Mouse (Mus musculus): ENCODE measurements around the gene Nudt7. TPM values are rescaled to one million over a fixed set of nuclear protein-coding genes. Genes with fewer than 3 reads are reported as not detected.

Nudt7 gene
- polyA plus RNA-seq, 1 experiment from 2014 or later, result 11.2 TPM

DNA sequence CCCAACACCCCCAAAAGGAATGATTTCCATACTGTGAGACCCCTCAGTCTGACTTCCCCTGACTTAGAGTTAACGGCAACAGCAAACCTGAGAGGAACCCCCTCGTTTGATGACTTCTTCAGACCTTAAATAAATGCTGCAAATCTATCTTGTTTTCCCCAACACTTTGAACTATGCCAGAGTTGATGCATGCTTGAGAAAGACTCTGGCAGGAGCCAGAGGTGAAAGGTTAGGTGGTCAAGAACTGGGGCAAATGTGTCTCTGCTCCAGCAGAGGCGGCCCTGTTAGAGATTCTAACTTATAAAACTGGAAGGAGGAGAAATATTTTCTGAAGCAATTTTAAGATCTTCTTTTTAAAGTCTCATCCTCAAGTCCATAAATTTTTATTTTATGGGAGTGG, 26.3 kb downstream of the Nudt7 start:
- Histone ChIP-seq H3K4me3 (no peak overlapping the region), H3K9me3 (replicated peaks) (no peaks in the 10 kb centered on the region), H3K4me1 (peaks cover 10% of the 10 kb centered on the region), H3K27me3 (ENCODE audit: low read depth, poor library complexity, severe bottlenecking) (no peaks in the 10 kb centered on the region), H3K36me3 (no peaks in the 10 kb centered on the region), H3K27ac (replicated peaks) (no peak overlapping the region)
- no peak for DNase-seq (ENCODE audit: low spot score)
- WGBS, result 82% methylated on average over 3 of the region's 3 CpGs

DNA sequence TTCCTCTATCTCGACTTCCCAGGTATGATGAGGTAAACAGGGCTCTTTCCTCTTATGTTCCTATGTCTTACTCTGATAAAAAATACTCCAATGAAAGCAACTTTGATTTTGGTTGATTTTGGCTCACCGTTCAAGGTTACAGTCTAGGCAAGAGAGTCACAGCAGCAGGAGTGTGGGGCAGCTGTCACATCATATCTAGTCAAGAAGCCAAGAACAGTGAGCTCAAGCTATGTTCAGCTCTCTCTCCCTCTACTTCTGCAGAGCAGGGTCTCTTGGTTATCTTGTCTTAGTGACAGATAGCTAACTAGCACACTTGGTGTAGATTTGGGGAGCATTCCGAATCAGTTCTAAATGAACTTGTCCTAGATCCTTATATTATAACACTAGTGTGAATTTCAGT, 30.5 kb downstream of the Nudt7 start:
- no peaks in the 10 kb centered on the region for H3K9me3 ChIP-seq (replicated peaks)
- no peak overlapping the region for H3K4me3 ChIP-seq
- H3K4me1 ChIP-seq, result peaks cover 21% of the 10 kb centered on the region
- WGBS, result 85% methylated on average over 3 of the region's 3 CpGs
- DNase-seq (ENCODE audit: low spot score), result no peak
- no peaks in the 10 kb centered on the region for H3K27me3 ChIP-seq (ENCODE audit: low read depth, poor library complexity, severe bottlenecking)
- H3K27ac ChIP-seq (replicated peaks), result no peak overlapping the region
- H3K36me3 ChIP-seq, result no peaks in the 10 kb centered on the region

DNA sequence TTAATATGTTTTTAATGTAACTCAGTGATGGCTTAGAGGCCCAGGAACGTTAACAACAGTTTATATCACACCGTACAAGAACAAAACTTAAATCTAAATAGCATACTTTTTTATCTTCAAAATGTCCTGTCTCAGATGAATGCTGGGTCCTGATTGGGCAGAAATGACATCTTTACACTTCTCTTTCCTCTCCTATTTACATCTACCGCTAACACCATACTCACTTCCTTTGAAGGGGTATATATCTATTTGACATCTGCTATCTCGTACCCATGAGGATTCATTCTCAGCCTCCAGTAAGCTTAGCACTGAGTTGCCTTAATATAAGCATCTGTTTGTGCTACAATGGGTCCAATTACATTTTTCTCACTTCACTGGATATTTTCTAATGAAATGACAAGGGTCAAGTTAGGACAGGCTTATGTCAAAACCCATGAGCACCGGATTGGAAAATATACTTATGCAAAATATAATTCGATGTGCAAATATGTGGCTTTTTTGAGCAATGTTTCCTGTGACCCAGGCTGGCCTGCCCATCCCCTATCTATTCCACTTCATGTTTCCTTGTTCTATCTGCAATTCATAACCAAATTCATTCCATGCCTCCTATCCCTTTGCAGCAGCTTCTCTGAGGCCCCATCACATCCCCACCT, 31.2 kb downstream of the Nudt7 start:
- no peaks in the 10 kb centered on the region for H3K36me3 ChIP-seq
- H3K27me3 ChIP-seq (ENCODE audit: low read depth, poor library complexity, severe bottlenecking), result no peaks in the 10 kb centered on the region
- 90% methylated on average over 6 of the region's 6 CpGs for WGBS
- H3K4me1 ChIP-seq, result peaks cover 21% of the 10 kb centered on the region
- H3K9me3 ChIP-seq (replicated peaks), result no peaks in the 10 kb centered on the region
- H3K4me3 ChIP-seq, result no peak overlapping the region
- no peak for DNase-seq (ENCODE audit: low spot score)
- H3K27ac ChIP-seq (replicated peaks), result no peak overlapping the region

DNA sequence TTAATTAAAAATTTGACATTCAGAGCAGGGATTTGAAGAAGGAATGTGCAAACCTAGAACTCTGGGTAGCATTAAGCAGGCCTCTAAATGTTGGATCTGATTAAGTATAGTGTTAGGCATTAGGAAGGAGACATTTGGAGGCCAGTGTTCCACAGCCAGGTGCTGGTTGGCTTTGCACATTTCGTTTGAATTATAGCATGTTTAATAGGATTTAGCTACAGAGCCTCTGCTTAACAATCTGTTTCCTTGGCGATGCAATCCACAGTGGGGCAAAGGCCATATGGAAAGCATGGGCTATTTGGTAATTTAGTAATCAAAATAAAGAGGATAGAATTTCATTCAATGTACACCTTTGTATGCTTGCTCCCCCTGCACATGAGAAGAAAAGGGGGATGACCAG, 32.4 kb downstream of the Nudt7 start:
- Histone ChIP-seq H3K4me1 (peaks cover 21% of the 10 kb centered on the region), H3K27me3 (ENCODE audit: low read depth, poor library complexity, severe bottlenecking) (no peaks in the 10 kb centered on the region), H3K36me3 (no peaks in the 10 kb centered on the region), H3K4me3 (no peak overlapping the region), H3K9me3 (replicated peaks) (no peaks in the 10 kb centered on the region), H3K27ac (replicated peaks) (no peak overlapping the region)
- 49% methylated on average over 2 of the region's 2 CpGs for WGBS
- no peak for DNase-seq (ENCODE audit: low spot score)

DNA sequence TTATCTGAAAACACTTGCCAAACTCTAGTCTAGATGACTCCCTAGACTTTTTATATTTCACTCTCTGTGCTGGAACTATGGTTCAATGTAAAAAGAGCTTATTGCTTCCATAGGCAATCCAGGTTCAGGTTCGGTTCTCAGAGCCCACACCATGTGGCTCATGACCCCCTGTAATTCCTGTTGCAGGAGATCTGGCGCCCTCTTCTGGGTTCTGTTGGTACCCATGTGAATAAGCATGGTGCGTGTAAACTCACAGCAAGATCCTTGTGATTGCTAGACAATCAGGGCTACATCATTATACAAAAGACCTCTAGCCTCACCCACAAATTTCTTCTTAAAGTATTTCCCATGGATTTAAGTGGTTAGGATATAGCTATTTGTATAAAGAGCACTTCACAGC, 43.4 kb downstream of the Nudt7 start:
- Histone ChIP-seq H3K27ac (replicated peaks) (no peak overlapping the region), H3K36me3 (no peaks in the 10 kb centered on the region), H3K4me1 (no peaks in the 10 kb centered on the region), H3K9me3 (replicated peaks) (no peaks in the 10 kb centered on the region), H3K4me3 (no peak overlapping the region), H3K27me3 (ENCODE audit: low read depth, poor library complexity, severe bottlenecking) (no peaks in the 10 kb centered on the region)
- WGBS, result 69% methylated on average over 3 of the region's 3 CpGs
- DNase-seq (ENCODE audit: low spot score), result no peak

DNA sequence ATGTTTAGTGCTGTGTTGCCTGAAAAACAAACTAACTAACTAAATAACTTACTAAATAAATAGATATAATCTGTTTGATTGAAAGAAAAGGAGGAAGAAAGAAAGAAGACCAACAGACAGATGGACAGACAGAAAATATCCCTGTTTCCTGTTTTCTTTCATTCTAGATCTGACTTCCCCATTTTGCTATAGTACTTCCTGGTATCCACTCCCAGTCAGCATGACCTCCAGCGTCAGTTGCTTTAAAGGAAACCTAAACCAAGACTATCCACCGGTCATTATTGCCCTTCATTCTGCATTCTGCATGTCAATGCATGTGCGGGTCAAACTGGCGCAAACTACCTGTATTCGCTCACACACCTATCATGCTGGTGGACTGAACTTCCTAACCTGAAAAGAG, 60.0 kb downstream of the Nudt7 start:
- DNase-seq (ENCODE audit: low spot score), result no peak
- Histone ChIP-seq H3K9me3 (replicated peaks) (no peaks in the 10 kb centered on the region), H3K27me3 (ENCODE audit: low read depth, poor library complexity, severe bottlenecking) (no peaks in the 10 kb centered on the region), H3K36me3 (no peaks in the 10 kb centered on the region), H3K27ac (replicated peaks) (no peak overlapping the region), H3K4me1 (no peaks in the 10 kb centered on the region), H3K4me3 (no peak overlapping the region)
- WGBS, result 90% methylated on average over 5 of the region's 5 CpGs

DNA sequence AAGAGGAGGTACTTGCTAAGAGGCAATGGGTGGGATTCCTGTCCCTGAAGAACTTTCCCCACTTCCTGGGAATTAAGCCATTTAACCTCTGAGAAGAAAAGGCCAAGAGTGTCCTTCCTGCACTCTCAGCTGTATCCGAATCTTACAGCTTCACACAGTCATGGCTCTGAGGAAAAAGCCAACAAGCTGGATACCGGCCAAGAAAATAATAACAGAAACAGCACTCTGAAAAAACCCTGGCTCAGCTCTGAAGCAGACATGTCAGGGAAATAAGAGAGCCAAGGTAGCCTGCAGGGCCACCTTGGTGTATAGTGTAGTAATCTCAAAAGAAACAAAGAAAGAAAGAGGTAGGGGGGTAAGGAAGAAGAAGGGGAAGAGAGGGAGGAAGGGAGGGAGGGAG, 65.6 kb downstream of the Nudt7 start:
- Histone ChIP-seq H3K4me1 (peaks cover 13% of the 10 kb centered on the region), H3K9me3 (replicated peaks) (no peaks in the 10 kb centered on the region)
- WGBS, result 70% methylated on average over 2 of the region's 2 CpGs

More for the DNA sequence above, 65.6 kb downstream of the Nudt7 start:
- DNase-seq (ENCODE audit: low spot score), result no peak
- H3K4me3 ChIP-seq, result no peak overlapping the region
- H3K27ac ChIP-seq (replicated peaks), result no peak overlapping the region
- H3K36me3 ChIP-seq, result no peaks in the 10 kb centered on the region
- H3K27me3 ChIP-seq (ENCODE audit: low read depth, poor library complexity, severe bottlenecking), result peaks cover 15% of the 10 kb centered on the region

Other genes with a start within 250 kb of the Nudt7 start
- 9.1 and 10.7 TPM in 2 replicates for gene Vat1l, start 72.1 kb downstream of the Nudt7 start, polyA plus RNA-seq (2016; fragmentation: Nextera tagmentation; extraction: Ambion mirVana)

All from midbrain, embryonic 10.5 days (tissue).